Mouse (Mus musculus) cortical plate, adult 2 months (tissue): ENCODE measurements at regions not wholly inside any gene's neighbourhood (a gene's known extent, or its start where the extent isn't known, plus 50 kb on each side); places are given as distances from the start of the nearest gene placed in this dataset.
A peak's percentile ranks its signal among the peaks of the same experiment; 100 is the strongest.

Source experiments
- H3K27ac ChIP-seq: fragments of 200-500 bp; 2 replicates; pipeline ENCODE4 v1.5.1; 2012; ENCODE audit warnings: low read length, control low read depth, inconsistent platforms; ENCODE audit not compliant: insufficient read depth
- H3K4me1 ChIP-seq: fragments of 200-500 bp; 2 replicates; pipeline ENCODE4 v1.6.1; 2011; ENCODE audit warnings: low read length; ENCODE audit not compliant: control insufficient read depth, insufficient read depth
- H3K4me3 ChIP-seq: fragments of 200-500 bp; 2 replicates; pipeline ENCODE4 v1.5.1; 2011; ENCODE audit warnings: mild to moderate bottlenecking, low read length, control low read depth; ENCODE audit not compliant: insufficient read depth
- CTCF ChIP-seq: fragments of 200-500 bp; IDR thresholded peaks from 2 replicates; pipeline ENCODE4 v1.5.1; 2011; ENCODE audit warnings: mild to moderate bottlenecking, control low read depth, low read length; ENCODE audit not compliant: insufficient read depth; ENCODE audit errors: extremely low read depth
- POLR2A ChIP-seq: fragments of 200-500 bp; IDR thresholded peaks from 2 replicates; pipeline ENCODE4 v1.6.1; 2011; ENCODE audit warnings: mild to moderate bottlenecking, low read length, control low read depth; ENCODE audit not compliant: insufficient read depth; ENCODE audit errors: extremely low read depth

- no peak overlapping the region for H3K27ac ChIP-seq
- TF ChIP-seq POLR2A (no peak), CTCF (no peak)
- no peaks in the 10 kb centered on the region for H3K4me1 ChIP-seq
- H3K4me3 ChIP-seq = no peak overlapping the region
Measured at GRCm38 (mm10) chr15:39998063-39998462, 136.1 kb upstream of the 9330182O14Rik start.

GRCm38 (mm10) chr15:40000022-40000421 lies 134.1 kb upstream of the 9330182O14Rik start:
- Histone ChIP-seq H3K4me1 (no peaks in the 10 kb centered on the region), H3K27ac (no peak overlapping the region), H3K4me3 (no peak overlapping the region)
- TF ChIP-seq POLR2A (no peak), CTCF (no peak)

- Histone ChIP-seq H3K27ac (no peak overlapping the region), H3K4me1 (no peaks in the 10 kb centered on the region), H3K4me3 (no peak overlapping the region)
- TF ChIP-seq POLR2A (no peak), CTCF (no peak)
Measured at GRCm38 (mm10) chr15:40005096-40005495, 129.1 kb upstream of the 9330182O14Rik start.

- no peak overlapping the region for H3K27ac ChIP-seq
- H3K4me1 ChIP-seq = no peaks in the 10 kb centered on the region
- no peak for TF ChIP-seq CTCF
- no peak for TF ChIP-seq POLR2A
- no peak overlapping the region for H3K4me3 ChIP-seq
Measured at GRCm38 (mm10) chr15:40007844-40008243, 126.3 kb upstream of the 9330182O14Rik start.

GRCm38 (mm10) chr15:40013833-40014232 lies 120.3 kb upstream of the 9330182O14Rik start:
- no peak overlapping the region for H3K4me3 ChIP-seq
- TF ChIP-seq POLR2A (no peak), CTCF (0 out of 2 replicates have a peak, but pooled peaks have one; percentile 1)
- H3K4me1 ChIP-seq = peaks cover 3% of the 10 kb centered on the region; the same call in 1 of the 2 replicates
- no peak overlapping the region for H3K27ac ChIP-seq

- no peak overlapping the region for H3K27ac ChIP-seq
- TF ChIP-seq CTCF = no peak
- TF ChIP-seq POLR2A = no peak
- H3K4me1 ChIP-seq = peaks cover 3% of the 10 kb centered on the region; the same call in 1 of the 2 replicates
- no peak overlapping the region for H3K4me3 ChIP-seq
Measured at GRCm38 (mm10) chr15:40017019-40017418, 117.1 kb upstream of the 9330182O14Rik start.

GRCm38 (mm10) chr15:40017597-40017996 lies 116.6 kb upstream of the 9330182O14Rik start:
- Histone ChIP-seq H3K4me3 (no peak overlapping the region), H3K4me1 (peaks cover 3% of the 10 kb centered on the region; the same call in 1 of the 2 replicates), H3K27ac (no peak overlapping the region)
- TF ChIP-seq CTCF (no peak), POLR2A (no peak)

GRCm38 (mm10) chr15:40018047-40018791 lies 115.9 kb upstream of the 9330182O14Rik start:
- H3K27ac ChIP-seq = no peak overlapping the region
- no peak for TF ChIP-seq CTCF
- TF ChIP-seq POLR2A = no peak
- H3K4me1 ChIP-seq = peaks cover 3% of the 10 kb centered on the region; the same call in 1 of the 2 replicates
- H3K4me3 ChIP-seq = no peak overlapping the region

- peaks cover 3% of the 10 kb centered on the region; the same call in 1 of the 2 replicates for H3K4me1 ChIP-seq
- no peak for TF ChIP-seq POLR2A
- no peak for TF ChIP-seq CTCF
- no peak overlapping the region for H3K27ac ChIP-seq
- H3K4me3 ChIP-seq = no peak overlapping the region
Measured at GRCm38 (mm10) chr15:40018792-40019151, 115.4 kb upstream of the 9330182O14Rik start.

GRCm38 (mm10) chr15:40019226-40019625 lies 114.9 kb upstream of the 9330182O14Rik start:
- H3K4me1 ChIP-seq = peaks cover 3% of the 10 kb centered on the region; the same call in 1 of the 2 replicates
- TF ChIP-seq CTCF (no peak), POLR2A (no peak)
- no peak overlapping the region for H3K4me3 ChIP-seq
- no peak overlapping the region for H3K27ac ChIP-seq
